Mouse (Mus musculus): ENCODE results near the gene Rnf220. TPM values are rescaled to one million over a fixed set of nuclear protein-coding genes. Genes with fewer than 3 reads are reported as not detected.

The Rnf220 gene
- 5.5 TPM for polyA plus RNA-seq (2014; fragmentation: Illumina TruSeq; extraction: RNeasy Lipid Tissue Mini Kit (QIAGEN cat#74804); ENCODE audit: low read depth, low replicate concordance)

GRCm38 (mm10) chr4:117496482-117497165 lies at the start of gene Rnf220:
TSS of gene Rnf220 (minus strand) at chr4:117497052.

GRCm38 (mm10) chr4:117251801-117252316 lies 245.0 kb downstream of the Rnf220 start, which contains the start of the genes Tmem53 and Armh1:
TSS of gene Tmem53 (plus strand) at chr4:117251951.
TSS of gene Armh1 (minus strand) at chr4:117252125.

Other genes starting within 250 kb of the Rnf220 start
- 1.1 TPM for gene Tmem53, start 245.1 kb downstream of the Rnf220 start, polyA plus RNA-seq (2014; fragmentation: Illumina TruSeq; extraction: RNeasy Lipid Tissue Mini Kit (QIAGEN cat#74804); ENCODE audit: low read depth, low replicate concordance)
- 0.32 TPM for gene Armh1, start 244.9 kb downstream of the Rnf220 start, polyA plus RNA-seq (2014; fragmentation: Illumina TruSeq; extraction: RNeasy Lipid Tissue Mini Kit (QIAGEN cat#74804); ENCODE audit: low read depth, low replicate concordance)
- gene Eri3, start 53.3 kb upstream of the Rnf220 start, polyA plus RNA-seq (2014; fragmentation: Illumina TruSeq; extraction: RNeasy Lipid Tissue Mini Kit (QIAGEN cat#74804); ENCODE audit: low read depth, low replicate concordance) = 4.9 TPM
- gene Dmap1, start 185.2 kb upstream of the Rnf220 start, polyA plus RNA-seq (2014; fragmentation: Illumina TruSeq; extraction: RNeasy Lipid Tissue Mini Kit (QIAGEN cat#74804); ENCODE audit: low read depth, low replicate concordance) = 0.57 TPM
- not detected for gene Gm12845, start 227.4 kb upstream of the Rnf220 start, polyA plus RNA-seq (2014; fragmentation: Illumina TruSeq; extraction: RNeasy Lipid Tissue Mini Kit (QIAGEN cat#74804); ENCODE audit: low read depth, low replicate concordance)